In genomic region chr13:37388222-37389202, GRCm38 (mm10) we compare ENCODE assay signal across 8 mouse cellular contexts. TPM values are rescaled to one million over a fixed set of nuclear protein-coding genes. Genes with fewer than 3 reads are reported as not detected.
DNase-seq lines count a peak whose midpoint lies in the region; ATAC-seq and TF ChIP-seq lines count a peak whose summit lies in the region.

No protein-coding gene starts in this region.

- no peak overlapping the region for H3K9ac ChIP-seq in hindbrain, embryonic 16.5 days (ENCODE audit: low read depth, low read length)
- H3K9ac ChIP-seq in stomach, postnatal 0 days (ENCODE audit: low read length): no peak overlapping the region

- TF ChIP-seq EP300 in stomach, postnatal 0 days (optimal IDR thresholded peaks at IDR 0.05): no peak

- no peaks in the 10 kb centered on the region for H3K36me3 ChIP-seq in hindbrain, embryonic 16.5 days (ENCODE audit: control insufficient read depth, insufficient read depth, low read length)
- no peaks in the 10 kb centered on the region for H3K36me3 ChIP-seq in stomach, postnatal 0 days (ENCODE audit: control insufficient read depth, insufficient read depth, low read length)
- H3K36me3 ChIP-seq in thymus, adult 2 months (ENCODE audit: control insufficient read depth, insufficient read depth, low read length): no peaks in the 10 kb centered on the region

- H3K4me1 ChIP-seq in hindbrain, embryonic 16.5 days (ENCODE audit: control insufficient read depth, insufficient read depth, low read depth, low read length): peaks cover 16% of the 10 kb centered on the region
- H3K4me1 ChIP-seq in stomach, postnatal 0 days (replicated peaks; ENCODE audit: control insufficient read depth, insufficient read depth): no peaks in the 10 kb centered on the region
- 0 out of 2 replicates have a peak, but pooled peaks cover 2% of the 10 kb centered on the region for H3K4me1 ChIP-seq in thymus, adult 2 months (replicated peaks; ENCODE audit: control insufficient read depth, insufficient read depth, low read length)

- no peaks in the 10 kb centered on the region for H3K9me3 ChIP-seq in hindbrain, embryonic 16.5 days (ENCODE audit: control insufficient read depth, low read length)
- no peaks in the 10 kb centered on the region for H3K9me3 ChIP-seq in stomach, postnatal 0 days (ENCODE audit: control insufficient read depth, low read length)

- peak; percentile 61 for ATAC-seq in frontal cortex, adult (ENCODE audit: low TSS enrichment)
- ATAC-seq in hindbrain, embryonic 16.5 days: peak; percentile 91
- no peak for ATAC-seq in stomach, postnatal 0 days (ENCODE audit: low FRiP score, low TSS enrichment)

- H3K27ac ChIP-seq in hindbrain, embryonic 16.5 days (ENCODE audit: low read depth, low read length): peak overlapping the region; percentile 71
- H3K27ac ChIP-seq in stomach, postnatal 0 days (replicated peaks): no peak overlapping the region
- no peak overlapping the region for H3K27ac ChIP-seq in thymus, adult 2 months (ENCODE audit: control insufficient read depth, insufficient read depth, low read length)

- no peak for TF ChIP-seq CTCF in stomach, postnatal 0 days (IDR thresholded peaks at IDR 0.05; ENCODE audit: low read depth)
- no peak for TF ChIP-seq CTCF in thymus, adult 2 months (IDR thresholded peaks at IDR 0.05; ENCODE audit: borderline replicate concordance, control insufficient read depth, extremely low read depth, insufficient read depth, low read length, poor library complexity)

- H3K27me3 ChIP-seq in hindbrain, embryonic 16.5 days (replicated peaks; ENCODE audit: control insufficient read depth, insufficient read depth, low read length): no peaks in the 10 kb centered on the region
- no peaks in the 10 kb centered on the region for H3K27me3 ChIP-seq in stomach, postnatal 0 days (ENCODE audit: control insufficient read depth, insufficient read depth, low read length)
- no peaks in the 10 kb centered on the region for H3K27me3 ChIP-seq in thymus, adult 2 months (ENCODE audit: control insufficient read depth, insufficient read depth, low read length)

- 25% methylated on average over 9 of the region's 9 CpGs for WGBS in hindbrain, embryonic 16.5 days
- WGBS in stomach, postnatal 0 days: 53% methylated on average over 9 of the region's 9 CpGs
- 87% methylated on average over 9 of the region's 9 CpGs for WGBS in thymus, adult 2 months

- no peak for TF ChIP-seq POLR2A in thymus, adult 2 months (IDR thresholded peaks at IDR 0.05; ENCODE audit: control insufficient read depth, extremely low read depth, insufficient read depth, low read length, poor library complexity)

- no peak overlapping the region for H3K4me3 ChIP-seq in hindbrain, embryonic 16.5 days (ENCODE audit: low read length)
- no peak overlapping the region for H3K4me3 ChIP-seq in stomach, postnatal 0 days (ENCODE audit: low read depth, low read length)
- no peak overlapping the region for H3K4me3 ChIP-seq in thymus, adult 2 months (ENCODE audit: control insufficient read depth, insufficient read depth, low read length)

- DNase-seq in retina, postnatal 7 days (ENCODE audit: low read depth, low spot score): peak; percentile 9
- DNase-seq in retina, embryonic 14.5 days (ENCODE audit: low spot score): no peak
- DNase-seq in lung, postnatal 36 days: peak; percentile 55
- DNase-seq in stomach, postnatal 0 days (ENCODE audit: low spot score): no peak
- no peak for DNase-seq in B cell, adult 2 months
- no peak for DNase-seq in thymus, adult 2 months

- H3K4me2 ChIP-seq in hindbrain, embryonic 16.5 days (ENCODE audit: low read length): peak overlapping the region; percentile 35
- H3K4me2 ChIP-seq in stomach, postnatal 0 days (replicated peaks; ENCODE audit: low read depth): no peak overlapping the region

RNA-seq across cellular contexts. Expression of gene Ly86, which starts 43.5 kb away (rescaled TPM):
- 8.9 and 9.2 TPM in 2 replicates for polyA plus RNA-seq in hindbrain, embryonic 16.5 days (2015; fragmentation: Nextera tagmentation; extraction: Ambion mirVana)
- polyA plus RNA-seq in stomach, postnatal 0 days (2015; fragmentation: Nextera tagmentation; extraction: Ambion mirVana): 7.4 TPM in 2 replicates
- 14.2 and 14.4 TPM in 2 replicates for polyA plus RNA-seq in thymus, adult 2 months (2012; rRNA removed)

Comparison
In these comparisons a context has a peak if more than half of its experiments do, and no peak if none do; other contexts are left out.
1. DNase-seq: peak in retina, postnatal 7 days (single experiment) and lung, postnatal 36 days (single experiment); none in retina, embryonic 14.5 days (single experiment), stomach, postnatal 0 days (single experiment), B cell, adult 2 months (0 of 2) and thymus, adult 2 months (single experiment).